Mouse (Mus musculus): ENCODE measurements around the gene Ankrd54. TPM values are rescaled to one million over a fixed set of nuclear protein-coding genes. Genes with fewer than 3 reads are reported as not detected.
A peak's percentile ranks its signal among the peaks of the same experiment; 100 is the strongest.

The Ankrd54 gene
- polyA plus RNA-seq, 1 experiment: 60.7 TPM

DNA sequence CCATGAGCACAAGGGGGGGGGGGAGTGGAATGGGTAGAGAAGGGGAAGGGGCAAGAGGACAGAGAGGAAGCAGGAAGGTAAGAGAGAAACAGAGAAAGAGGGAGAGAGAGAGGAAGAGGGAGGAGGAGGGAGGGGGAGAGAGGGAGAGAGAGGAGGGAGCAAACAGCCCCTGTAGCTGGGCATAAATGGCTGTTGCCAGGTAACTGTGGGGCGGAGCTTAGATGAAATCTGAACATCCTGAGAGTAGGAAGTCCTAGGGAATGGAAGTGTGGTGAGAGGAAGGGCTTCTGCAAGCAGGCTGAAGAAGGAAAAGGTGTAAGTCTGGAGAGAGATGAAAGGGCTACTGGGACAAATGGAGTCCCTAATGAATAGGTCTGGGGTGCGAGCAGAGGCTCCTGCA is 3.6 kb upstream of the Ankrd54 start:
- Histone ChIP-seq H3K4me3 (replicated peaks; ENCODE audit: extremely low read depth, low read depth, low read length) (no peak overlapping the region), H3K4me1 (ENCODE audit: control insufficient read depth, insufficient read depth, low read length) (peaks cover 2% of the 10 kb centered on the region; the same call in 1 of the 2 replicates)
- WGBS: 47% methylated on average over 2 of the region's 2 CpGs
- TF ChIP-seq CTCF (IDR thresholded peaks at IDR 0.05; ENCODE audit: insufficient read depth, low read length) (no peak), POLR2A (IDR thresholded peaks at IDR 0.05; ENCODE audit: borderline replicate concordance, extremely low read depth, low read depth, low read length) (no peak)
- DNase-seq: no peak

DNA sequence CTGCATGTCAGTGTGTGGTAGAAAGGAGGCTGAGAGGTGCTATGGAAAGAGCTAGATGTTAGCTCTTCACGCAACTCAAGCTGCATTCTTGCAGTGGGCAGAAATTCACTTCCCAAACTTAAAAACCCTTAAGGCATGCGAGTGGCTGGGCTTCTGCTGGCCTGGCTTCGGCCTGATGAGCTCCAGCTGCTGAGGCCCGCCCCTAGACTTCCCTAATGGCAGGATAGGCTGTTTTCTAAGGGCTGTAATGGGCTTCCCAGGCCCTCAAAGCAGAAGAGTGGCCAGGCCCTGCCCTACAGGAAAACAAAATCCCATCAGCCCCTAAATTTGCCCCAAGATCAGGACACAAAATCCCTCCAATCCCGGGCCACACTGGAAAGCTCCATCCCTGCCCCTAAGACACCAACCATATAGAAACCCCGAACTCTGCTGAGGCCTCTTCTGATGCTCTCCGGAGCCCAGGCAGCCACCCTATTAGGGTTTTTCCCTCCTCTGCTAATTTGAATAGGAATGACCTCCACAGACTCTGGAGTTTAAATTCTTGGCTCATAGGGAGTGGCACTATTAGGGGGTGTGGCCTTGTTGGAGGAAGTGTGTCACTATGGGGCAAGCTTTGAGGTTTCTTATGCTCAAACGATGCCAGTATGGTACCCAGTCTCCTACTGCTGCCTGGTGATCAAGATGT is 2.5 kb upstream of the Ankrd54 start:
- WGBS: 44% methylated on average over 8 of the region's 8 CpGs
- no peak overlapping the region for H3K4me3 ChIP-seq (replicated peaks; ENCODE audit: extremely low read depth, low read depth, low read length)
- peaks cover 2% of the 10 kb centered on the region; the same call in 1 of the 2 replicates for H3K4me1 ChIP-seq (ENCODE audit: control insufficient read depth, insufficient read depth, low read length)
- DNase-seq: no peak
- TF ChIP-seq CTCF (IDR thresholded peaks at IDR 0.05; ENCODE audit: insufficient read depth, low read length) (no peak), POLR2A (IDR thresholded peaks at IDR 0.05; ENCODE audit: borderline replicate concordance, extremely low read depth, low read depth, low read length) (no peak)

DNA sequence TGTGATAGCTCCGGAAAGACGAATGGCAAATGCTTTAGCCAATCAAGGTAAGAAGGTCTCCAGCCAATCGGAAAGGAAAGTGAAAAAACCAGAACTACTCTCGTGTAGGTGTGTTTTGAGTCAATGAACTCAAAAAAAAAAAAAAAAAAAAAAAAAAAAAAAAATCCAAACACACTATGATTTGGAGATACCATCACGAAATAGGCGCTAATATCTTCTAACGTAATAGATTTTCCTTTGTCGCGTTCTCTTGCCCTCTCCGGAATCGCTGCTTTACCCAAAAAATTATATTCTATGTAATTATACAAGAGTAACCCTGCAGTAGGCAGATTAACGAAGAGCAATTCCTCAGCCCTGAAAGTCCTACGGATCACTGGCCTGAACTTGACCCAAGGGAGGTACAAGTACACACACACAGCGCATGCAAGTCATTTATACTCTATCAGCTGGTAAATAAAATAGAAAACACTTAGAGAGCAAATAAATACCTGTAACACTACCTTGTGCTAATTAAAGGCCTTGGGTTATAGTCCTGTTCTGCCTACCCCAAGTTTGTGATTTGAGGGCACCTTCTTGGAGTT is 557 bp upstream of the Ankrd54 start:
- no peak for TF ChIP-seq POLR2A (IDR thresholded peaks at IDR 0.05; ENCODE audit: borderline replicate concordance, extremely low read depth, low read depth, low read length)
- TF ChIP-seq CTCF (IDR thresholded peaks at IDR 0.05; ENCODE audit: insufficient read depth, low read length): no peak
- Histone ChIP-seq H3K4me1 (ENCODE audit: control insufficient read depth, insufficient read depth, low read length) (peaks cover 2% of the 10 kb centered on the region; the same call in 1 of the 2 replicates), H3K4me3 (replicated peaks; ENCODE audit: extremely low read depth, low read depth, low read length) (peak overlapping the region; percentile 36)
- WGBS: 6% methylated on average over 14 of the region's 14 CpGs
- no peak for DNase-seq

DNA sequence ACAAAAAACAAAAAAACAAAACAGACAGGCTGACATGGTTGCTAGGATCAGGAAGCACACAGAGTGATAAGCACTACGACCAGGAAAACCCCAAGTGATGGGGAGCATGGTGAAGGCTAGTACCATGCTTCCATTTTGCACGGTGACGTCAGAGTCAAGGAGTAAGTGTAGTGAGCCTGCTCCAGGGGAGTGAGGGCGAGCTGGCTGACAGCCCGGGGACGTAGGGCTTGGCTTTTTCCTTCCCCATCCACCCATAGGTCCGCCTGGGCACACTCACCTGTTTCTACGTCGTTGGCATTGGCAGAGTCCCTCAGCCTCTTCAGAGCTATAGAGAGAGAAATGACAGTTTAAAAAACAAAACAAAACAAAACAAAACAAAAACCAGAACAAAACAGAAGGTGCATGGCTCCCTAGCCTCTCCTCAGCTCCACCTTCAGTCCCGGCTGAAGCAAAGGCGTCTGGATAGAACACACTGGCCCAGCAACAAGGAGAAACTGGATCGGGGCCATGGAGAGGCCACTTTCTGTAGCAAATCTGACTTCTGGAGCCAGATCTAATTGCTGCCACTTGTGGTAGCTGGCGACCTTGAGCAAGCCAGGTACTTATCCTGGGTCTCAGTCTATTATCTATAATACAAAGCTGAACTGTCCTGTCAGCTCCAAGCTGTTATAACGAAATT is 1.7 kb downstream of the Ankrd54 start:
- Histone ChIP-seq H3K4me1 (ENCODE audit: control insufficient read depth, insufficient read depth, low read length) (peaks cover 2% of the 10 kb centered on the region; the same call in 1 of the 2 replicates), H3K4me3 (replicated peaks; ENCODE audit: extremely low read depth, low read depth, low read length) (no peak overlapping the region)
- TF ChIP-seq POLR2A (IDR thresholded peaks at IDR 0.05; ENCODE audit: borderline replicate concordance, extremely low read depth, low read depth, low read length): no peak
- TF ChIP-seq CTCF (IDR thresholded peaks at IDR 0.05; ENCODE audit: insufficient read depth, low read length): no peak
- DNase-seq: no peak
- WGBS: 61% methylated on average over 14 of the region's 14 CpGs

DNA sequence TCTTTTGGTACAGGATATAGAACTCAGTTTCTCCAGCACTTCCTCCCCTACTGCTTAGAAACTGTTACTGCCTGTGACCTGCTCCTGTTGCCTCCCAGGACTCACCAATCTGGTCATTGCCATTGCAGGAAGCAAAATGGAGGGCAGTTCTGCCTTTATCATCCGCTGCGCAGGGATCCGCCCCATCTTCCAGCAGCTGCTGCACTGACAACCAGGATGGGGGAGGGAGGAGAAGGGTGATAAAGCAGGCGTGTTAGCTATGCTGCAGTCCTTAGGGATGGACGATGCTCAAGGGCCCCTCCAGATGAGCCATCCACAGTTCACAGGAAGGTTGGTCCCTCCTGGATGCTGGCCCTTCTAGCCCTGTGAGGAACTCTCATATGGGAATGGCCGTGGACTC is 4.8 kb downstream of the Ankrd54 start:
- WGBS: 88% methylated on average over 6 of the region's 6 CpGs
- TF ChIP-seq CTCF (IDR thresholded peaks at IDR 0.05; ENCODE audit: insufficient read depth, low read length) (no peak), POLR2A (IDR thresholded peaks at IDR 0.05; ENCODE audit: borderline replicate concordance, extremely low read depth, low read depth, low read length) (no peak)
- no peak overlapping the region for H3K4me3 ChIP-seq (replicated peaks; ENCODE audit: extremely low read depth, low read depth, low read length)
- no peak for DNase-seq
- H3K4me1 ChIP-seq (ENCODE audit: control insufficient read depth, insufficient read depth, low read length): peaks cover 2% of the 10 kb centered on the region; the same call in 1 of the 2 replicates

DNA sequence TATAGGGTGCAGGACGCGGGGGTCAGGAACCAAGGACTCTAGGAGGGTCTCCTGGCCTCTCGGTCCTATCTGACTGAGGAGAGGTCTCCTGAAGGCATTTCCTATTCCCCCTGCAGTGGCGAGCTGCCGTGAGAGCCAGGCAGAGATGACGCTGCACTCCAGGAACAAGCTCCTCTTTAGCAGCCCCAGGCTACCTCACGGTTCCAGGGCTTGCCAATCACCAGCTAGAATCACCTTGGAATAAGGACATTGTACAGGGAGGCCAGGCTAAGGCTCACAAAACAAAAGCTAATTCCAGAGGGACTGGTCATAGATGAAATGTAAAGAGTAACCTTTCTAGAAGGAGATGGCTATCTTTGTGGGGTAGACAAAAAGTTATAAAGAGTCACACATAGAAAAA is 6.1 kb downstream of the Ankrd54 start:
- H3K4me3 ChIP-seq (replicated peaks; ENCODE audit: extremely low read depth, low read depth, low read length): no peak overlapping the region
- TF ChIP-seq CTCF (IDR thresholded peaks at IDR 0.05; ENCODE audit: insufficient read depth, low read length): no peak
- TF ChIP-seq POLR2A (IDR thresholded peaks at IDR 0.05; ENCODE audit: borderline replicate concordance, extremely low read depth, low read depth, low read length): no peak
- WGBS: 88% methylated on average over 7 of the region's 7 CpGs
- no peaks in the 10 kb centered on the region for H3K4me1 ChIP-seq (ENCODE audit: control insufficient read depth, insufficient read depth, low read length)
- DNase-seq: no peak

DNA sequence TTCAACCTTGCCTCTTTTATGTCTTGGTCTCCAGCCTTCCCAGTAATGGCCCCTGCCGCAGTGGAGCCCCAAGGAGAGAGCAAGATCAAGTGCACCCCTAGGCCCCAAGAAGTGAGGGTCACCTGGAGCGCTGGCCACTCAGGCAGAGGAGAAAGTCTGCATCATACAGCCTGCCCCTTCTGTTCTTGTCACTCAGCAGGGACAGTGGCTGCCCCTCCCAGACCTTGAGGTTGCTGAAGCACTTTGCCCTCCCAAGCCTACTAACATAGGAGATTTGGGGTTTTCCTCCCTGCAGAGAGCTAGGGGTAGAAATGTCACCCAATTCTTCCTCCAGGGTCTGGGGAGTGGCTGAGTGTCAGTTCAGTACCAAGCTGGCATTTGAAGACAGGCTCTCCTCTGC is 10.3 kb downstream of the Ankrd54 start:
- 93% methylated on average over 2 of the region's 2 CpGs for WGBS
- TF ChIP-seq CTCF (IDR thresholded peaks at IDR 0.05; ENCODE audit: insufficient read depth, low read length): no peak
- TF ChIP-seq POLR2A (IDR thresholded peaks at IDR 0.05; ENCODE audit: borderline replicate concordance, extremely low read depth, low read depth, low read length): no peak
- Histone ChIP-seq H3K4me3 (replicated peaks; ENCODE audit: extremely low read depth, low read depth, low read length) (no peak overlapping the region), H3K4me1 (ENCODE audit: control insufficient read depth, insufficient read depth, low read length) (no peaks in the 10 kb centered on the region)
- no peak for DNase-seq

DNA sequence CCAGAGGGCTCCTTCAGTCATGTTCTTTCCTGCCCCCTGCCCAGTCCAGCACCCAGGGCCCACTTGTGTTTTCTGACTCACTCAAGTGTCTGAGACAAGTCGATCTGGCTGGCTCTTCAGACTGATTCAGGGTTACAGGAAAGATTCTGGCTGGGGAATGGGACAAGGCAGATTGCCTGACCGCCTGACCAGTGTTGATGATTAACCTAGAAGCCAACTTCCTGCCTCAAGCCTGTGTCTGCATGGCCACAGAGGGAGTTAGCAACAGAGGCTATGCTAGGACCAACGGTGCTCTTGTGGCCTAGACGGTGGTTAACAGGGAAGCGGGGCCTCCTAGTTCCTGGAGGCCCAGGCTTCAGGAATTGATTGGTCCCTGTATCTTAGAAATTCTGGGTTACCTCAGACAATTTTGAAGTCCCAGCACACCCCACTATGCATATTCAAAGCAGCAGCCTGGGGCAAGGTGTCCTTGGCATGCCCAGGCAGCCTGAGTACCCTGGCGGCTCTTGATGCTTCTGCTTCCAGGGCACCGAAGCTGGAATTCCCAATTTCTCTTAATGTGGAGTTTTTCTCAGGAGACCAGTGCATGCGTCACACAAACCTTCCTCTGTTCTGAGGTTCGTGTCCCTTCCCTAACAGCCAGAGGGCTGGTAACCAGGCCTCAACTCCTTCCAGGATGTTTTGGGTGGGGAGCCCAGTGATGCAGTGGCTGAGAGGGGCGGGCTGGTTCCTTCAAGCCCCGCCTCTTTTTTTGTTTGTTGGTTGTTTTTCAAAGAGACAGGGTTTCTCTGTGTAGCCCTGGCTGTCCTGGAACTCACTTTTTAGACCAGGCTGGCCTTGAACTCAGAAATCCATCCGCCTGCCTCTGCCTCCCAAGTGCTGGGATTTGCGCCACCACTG is 11.0 kb downstream of the Ankrd54 start:
- WGBS: 62% methylated on average over 13 of the region's 13 CpGs
- DNase-seq: no peak
- TF ChIP-seq POLR2A (IDR thresholded peaks at IDR 0.05; ENCODE audit: borderline replicate concordance, extremely low read depth, low read depth, low read length): peak; percentile 30; the same call in 1 of the 2 replicates
- TF ChIP-seq CTCF (IDR thresholded peaks at IDR 0.05; ENCODE audit: insufficient read depth, low read length): no peak
- Histone ChIP-seq H3K4me3 (replicated peaks; ENCODE audit: extremely low read depth, low read depth, low read length) (no peak overlapping the region), H3K4me1 (ENCODE audit: control insufficient read depth, insufficient read depth, low read length) (no peaks in the 10 kb centered on the region)

DNA sequence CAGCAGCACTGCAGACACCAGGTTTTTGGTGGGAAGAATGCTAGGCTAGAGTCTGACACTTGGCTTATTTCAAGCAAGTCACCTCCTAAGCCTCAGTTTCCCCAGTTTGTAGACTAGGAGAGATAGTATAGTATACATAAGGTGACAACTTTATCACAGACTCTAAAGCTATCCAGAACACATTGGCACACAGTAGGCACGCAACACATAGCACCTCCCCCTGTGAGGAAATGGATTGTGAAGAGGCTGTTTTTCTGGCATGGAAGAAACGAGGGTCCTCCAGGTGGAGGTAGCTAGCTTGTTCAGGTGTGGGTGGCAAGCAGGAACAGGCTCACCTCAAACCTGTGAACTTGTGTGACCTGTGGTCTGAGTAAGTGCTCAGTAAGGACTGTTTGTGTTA is 11.7 kb downstream of the Ankrd54 start:
- 63% methylated on average over 2 of the region's 2 CpGs for WGBS
- Histone ChIP-seq H3K4me1 (ENCODE audit: control insufficient read depth, insufficient read depth, low read length) (no peaks in the 10 kb centered on the region), H3K4me3 (replicated peaks; ENCODE audit: extremely low read depth, low read depth, low read length) (no peak overlapping the region)
- no peak for TF ChIP-seq CTCF (IDR thresholded peaks at IDR 0.05; ENCODE audit: insufficient read depth, low read length)
- no peak for DNase-seq
